Mouse (Mus musculus): ENCODE measurements around the gene Elovl2.
"Not testable (repeated sequence)": the region's sequence is repeated elsewhere in the genome, so short reads cannot be mapped to it uniquely, and the experiment has no call there.

Gene Elovl2

DNA sequence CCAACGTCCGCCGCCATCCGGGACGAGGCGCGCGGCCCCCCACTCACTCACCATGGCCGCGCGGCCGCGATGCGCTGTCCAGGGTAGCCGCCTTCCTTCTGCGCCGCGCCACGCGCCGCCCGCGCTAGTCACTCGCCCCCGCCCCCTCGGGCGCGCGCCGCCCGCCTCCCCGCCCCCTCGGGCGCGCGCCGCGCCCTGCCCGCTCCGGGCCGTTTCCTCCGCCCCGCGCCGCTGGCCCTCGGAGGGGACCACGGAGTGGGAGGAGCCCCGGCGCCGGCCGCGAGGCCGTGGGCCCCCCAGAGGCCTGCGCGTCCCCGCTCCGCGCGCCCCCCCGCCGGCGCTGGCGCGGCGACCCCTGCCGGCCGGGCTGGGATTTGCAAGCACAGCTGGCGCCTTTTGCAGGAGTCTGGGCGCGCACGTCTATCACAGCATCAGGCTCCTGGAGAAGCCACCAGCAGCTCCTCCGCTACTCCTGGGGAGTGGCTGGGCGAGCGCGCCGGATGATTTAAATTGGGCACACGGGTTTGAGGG is at the start of gene Elovl2:
Gene Elovl2 (minus strand): TSS at position 102 of the 531 bp plus-strand sequence.
- DNase-seq = peak; percentile 74

DNA sequence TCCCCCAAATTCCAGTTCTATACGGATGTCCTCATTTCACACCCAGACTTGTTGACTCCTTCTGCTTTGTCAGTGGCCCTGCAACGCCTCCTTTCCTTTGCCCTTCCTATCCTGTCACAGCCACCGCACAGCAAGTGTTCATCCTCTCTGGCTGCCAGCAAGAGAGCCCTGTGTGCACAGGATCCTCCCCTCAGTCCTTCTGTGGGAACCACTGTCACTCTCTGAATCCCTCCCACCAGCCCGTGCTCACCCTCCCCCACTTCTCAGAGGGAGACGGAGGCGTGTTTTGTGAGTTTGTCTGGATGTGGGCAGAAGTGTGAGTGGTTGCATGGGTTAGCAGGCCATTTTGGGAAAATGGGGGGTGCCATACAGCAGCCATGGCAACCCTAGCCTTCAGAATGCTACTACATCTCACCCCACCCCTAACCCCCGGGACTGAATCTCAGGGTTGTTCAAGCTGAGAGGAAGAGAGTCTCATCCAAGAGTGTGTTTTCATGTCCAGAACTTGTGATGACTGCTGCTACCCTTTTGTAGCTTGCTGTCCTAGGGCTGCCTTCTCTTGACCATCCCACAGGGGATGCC is 47.7 kb upstream of the Elovl2 start:
- DNase-seq = no peak

DNA sequence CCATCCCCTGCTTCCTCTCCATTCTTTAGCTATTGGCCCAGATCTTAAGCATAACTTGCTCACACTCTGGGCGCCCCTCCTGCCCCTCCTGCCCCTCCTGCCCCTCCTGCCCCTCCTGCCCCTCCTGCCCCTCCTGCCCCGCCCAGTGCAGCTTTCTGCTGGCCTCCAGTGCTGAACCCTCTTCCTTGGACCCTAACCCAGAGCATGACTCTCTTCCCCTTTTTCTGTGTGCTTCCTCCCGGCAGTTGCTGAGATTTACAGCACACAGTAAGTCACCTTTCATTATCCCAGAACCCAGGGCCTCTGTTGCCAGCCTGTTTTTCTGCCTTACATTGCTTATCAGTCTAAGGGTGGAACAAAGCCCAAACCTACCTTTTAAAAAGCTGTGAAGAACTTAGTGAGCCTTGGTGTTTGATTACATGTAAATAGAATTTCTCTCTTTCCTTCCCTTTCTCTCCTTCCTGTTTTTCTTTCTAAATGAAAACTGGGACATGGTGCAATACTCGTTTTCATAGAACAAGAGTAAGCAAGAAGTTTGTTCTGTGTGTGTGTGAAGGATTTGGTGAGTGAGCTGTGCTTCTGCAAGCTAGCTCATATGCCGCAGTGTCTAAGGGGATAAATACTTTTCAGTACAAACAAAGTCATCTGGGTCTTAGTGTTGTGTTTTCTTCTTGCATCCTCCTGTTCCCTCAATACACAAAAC is 43.2 kb upstream of the Elovl2 start:
- no peak for DNase-seq

DNA sequence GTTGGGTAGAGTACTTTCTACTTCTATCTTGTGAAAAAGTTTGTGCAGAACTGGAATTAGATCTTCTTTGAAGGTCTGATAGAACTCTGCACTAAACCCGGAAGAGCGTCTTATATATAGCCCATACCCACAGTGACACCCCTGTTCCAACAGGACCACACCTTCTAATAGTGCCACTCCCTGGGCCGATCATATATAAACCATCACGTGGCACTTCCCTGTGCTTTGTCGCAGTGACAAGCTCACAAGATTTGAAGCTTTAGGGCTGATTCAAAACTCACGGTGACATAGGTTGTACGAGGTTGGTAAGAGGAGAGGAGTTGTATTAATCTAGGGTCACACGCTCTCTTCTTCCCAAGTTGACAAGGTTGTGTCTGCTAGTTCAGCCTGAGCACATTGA is 41.4 kb upstream of the Elovl2 start:
- DNase-seq = not testable (repeated sequence)

DNA sequence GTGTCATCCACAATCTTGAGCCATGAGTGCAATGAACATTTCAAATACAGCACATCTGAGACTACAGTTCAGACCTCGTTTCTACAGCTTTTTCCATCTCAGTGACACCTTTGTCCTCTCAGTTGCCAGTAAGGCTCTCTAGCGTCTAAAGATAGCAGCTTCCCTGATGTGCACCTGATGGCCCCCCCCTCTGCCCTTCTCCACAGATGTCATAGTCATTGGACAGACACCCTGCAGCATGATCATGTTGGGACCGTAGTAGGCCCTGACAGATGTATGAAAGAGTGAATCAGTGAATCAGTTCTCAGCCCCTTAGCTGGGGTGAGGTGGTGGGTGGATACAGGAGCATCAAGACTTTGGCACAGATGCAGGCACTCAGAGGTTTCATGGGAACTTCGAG is 37.6 kb upstream of the Elovl2 start:
- no peak for DNase-seq

DNA sequence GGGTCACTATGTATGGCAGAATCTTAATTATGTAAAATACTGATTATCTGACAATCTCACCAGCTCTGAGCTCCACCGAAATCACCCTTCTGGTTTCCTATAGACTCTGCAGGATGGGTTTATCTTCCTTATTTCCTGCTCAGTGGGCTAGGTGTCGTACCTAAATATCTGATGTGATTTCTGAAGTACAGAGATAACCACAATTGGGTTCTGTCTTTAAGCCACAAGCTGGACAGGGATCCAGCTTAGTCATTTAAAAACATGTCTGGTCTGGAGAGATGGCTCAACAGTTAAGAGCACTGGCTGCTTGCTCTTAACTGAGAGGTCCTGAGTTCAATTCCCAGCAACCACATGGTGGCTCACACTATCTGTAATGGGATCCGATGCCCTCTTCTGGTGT is 36.8 kb upstream of the Elovl2 start:
- no peak for DNase-seq

DNA sequence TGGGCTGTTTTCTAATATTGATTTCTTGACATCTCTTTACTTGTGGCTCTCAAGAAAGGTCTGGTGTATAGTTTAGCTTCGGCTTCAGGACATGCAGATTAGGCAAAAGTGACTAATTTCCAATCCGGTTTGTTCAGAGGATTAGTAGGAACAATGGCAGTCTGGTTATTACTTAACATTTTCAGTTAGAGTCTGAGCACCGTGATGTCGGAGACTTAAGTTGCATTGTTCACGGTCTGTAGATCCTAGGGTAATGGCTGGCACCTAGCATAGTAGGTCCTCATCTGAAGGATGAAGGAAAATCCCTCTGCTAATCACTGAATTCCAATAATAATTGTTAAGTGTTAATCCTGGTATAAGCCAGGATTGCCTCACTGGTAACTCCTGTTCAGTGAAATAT is 35.9 kb upstream of the Elovl2 start:
- no peak for DNase-seq

DNA sequence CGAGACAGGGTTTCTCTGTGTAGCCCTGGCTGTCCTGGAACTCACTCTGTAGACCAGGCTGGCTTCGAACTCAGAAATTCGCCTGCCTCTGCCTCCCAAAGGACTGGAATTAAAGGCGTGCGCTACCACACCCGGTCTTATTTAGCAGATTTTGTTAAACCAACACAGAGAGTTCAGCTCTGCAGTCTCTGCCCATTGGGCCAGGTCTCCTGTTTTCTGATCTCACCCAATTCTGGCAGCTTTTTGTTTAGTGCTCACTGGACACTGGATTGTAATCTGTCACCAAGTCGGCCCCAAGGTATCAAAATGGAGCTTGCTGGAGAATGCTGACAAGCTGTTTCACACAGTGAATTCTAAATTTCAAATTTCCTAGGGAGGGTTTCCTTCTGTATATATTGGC is 32.5 kb upstream of the Elovl2 start:
- DNase-seq = no peak

DNA sequence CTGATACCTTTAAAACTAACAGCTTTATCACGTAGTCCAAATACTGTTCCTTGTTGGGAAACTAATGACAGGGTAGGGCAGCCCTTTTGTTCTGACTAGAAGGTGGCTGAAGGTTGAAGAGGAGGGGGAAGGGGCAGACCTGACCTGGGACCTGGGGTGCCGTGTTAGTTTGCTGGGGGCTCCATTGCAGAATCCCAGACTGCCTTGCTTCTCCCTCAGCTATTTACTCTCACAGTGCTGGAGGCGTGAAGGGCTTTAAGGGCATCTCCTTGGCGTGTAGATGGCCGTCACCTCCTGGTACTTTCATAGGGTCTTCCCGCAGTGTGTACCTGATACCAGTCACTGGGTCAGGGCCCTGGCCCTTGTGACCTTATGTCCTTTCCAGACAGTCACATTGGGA is 31.9 kb upstream of the Elovl2 start:
- no peak for DNase-seq

DNA sequence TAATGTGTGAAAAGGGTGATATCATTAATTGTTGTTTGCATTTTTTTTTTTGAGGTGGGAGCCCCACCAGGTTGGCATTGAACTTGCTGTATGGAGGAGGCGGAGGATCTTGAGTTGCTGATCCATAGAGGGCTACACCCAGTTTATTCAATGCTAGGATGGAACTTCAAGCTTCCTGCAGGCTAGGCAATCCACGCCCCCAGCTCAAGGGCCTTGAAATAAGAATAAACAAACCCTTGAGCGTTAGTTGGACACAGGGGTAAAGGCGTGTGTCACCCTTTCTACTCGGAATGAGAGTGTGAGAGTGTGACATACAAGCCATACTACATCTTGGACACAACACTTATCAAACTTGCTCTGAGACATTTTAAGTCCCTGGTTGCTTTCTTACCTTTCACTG is 31.5 kb upstream of the Elovl2 start:
- no peak for DNase-seq

DNA sequence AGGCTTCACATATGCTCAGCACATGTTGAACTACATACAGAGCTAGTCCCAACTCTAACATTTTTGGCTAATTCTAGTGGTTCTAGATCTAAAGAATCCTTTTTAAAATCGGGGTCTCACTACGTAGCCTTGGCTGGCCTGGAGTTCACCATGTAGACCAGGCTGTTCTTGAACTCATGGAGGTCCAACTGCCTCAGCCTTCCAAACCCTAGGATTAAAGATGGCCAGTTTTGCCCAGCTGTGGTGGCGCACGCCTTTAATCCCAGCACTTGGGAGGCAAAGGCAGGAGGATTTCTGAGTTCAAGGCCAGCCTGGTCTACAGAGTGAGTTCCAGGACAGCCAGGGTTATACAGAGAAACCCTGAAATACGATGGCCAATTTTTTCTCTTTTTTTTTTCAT is 31.0 kb upstream of the Elovl2 start:
- not testable (repeated sequence) for DNase-seq

DNA sequence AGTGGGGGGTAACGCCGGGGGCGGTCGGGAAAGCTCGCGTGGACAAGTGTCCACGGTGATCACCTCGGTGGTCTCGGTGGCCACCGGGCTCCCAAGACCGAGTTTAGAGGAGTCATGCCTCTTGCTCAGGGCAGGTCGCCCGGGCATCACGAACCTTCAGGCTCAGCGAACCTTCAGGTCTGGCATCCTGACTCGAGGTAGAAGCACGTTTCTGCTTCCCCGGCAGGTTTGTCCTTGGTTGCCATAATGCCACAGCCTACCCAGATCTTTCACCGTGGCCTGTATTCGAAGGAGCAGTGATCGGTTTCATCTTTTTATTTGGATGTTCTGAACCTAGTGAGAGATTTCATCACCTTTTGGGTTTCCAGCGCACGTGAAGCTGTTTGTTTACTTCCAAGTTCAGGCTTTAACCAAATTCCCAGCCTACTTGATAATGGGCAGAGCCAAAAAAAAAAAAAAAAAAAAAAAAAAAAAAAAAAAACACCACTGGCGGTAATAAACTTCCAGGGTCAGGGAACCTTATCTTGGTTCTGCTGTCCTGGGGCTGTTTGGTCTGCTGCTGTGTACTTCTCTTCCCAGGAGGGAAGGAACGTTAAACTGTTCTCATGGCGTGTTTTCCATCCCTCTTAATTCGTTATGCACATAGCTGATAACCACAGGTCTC is 30.2 kb upstream of the Elovl2 start:
- DNase-seq = peak; percentile 58

DNA sequence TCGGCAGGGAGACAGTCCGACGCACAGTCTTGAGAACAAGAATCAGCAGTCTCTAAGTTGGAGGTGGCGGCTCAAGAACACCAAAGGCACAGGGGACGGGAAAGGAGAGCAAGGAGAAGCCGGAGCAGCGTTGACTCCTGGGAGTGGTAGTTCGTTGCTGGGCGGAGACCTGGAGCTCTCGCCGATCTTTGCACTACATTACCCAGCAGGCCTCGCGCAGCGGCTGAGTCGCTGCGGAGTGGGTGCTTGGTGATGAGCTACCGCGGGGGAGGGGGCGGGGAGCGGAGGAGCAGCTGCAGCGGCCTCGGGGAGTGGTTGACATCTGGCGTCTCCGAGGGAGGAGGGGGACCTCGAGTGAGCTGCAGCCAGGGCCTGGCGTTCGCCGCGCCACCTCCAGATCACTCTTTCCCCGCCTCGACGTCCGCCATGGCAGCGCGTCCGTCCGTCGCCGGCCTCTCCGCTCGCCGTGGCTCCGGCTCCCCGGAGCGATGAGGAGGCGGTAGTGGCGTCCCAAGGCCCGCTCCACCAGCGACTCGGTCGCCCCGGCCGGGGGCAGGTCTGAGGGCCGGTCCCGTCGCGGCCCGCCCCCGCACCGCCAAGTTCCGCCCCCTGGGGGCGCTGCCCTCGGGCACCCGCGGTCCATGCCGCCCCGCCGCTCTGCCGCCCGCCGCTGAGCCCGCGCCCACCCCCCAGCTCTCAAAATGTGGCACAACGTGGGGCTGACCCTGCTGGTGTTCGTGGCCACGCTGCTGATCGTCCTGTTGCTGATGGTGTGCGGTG is 29.5 kb upstream of the Elovl2 start, which contains the start of gene Smim13:
Gene Smim13 (plus strand): TSS at position 307 of the 780 bp plus-strand sequence.
- DNase-seq = peak; percentile 96

DNA sequence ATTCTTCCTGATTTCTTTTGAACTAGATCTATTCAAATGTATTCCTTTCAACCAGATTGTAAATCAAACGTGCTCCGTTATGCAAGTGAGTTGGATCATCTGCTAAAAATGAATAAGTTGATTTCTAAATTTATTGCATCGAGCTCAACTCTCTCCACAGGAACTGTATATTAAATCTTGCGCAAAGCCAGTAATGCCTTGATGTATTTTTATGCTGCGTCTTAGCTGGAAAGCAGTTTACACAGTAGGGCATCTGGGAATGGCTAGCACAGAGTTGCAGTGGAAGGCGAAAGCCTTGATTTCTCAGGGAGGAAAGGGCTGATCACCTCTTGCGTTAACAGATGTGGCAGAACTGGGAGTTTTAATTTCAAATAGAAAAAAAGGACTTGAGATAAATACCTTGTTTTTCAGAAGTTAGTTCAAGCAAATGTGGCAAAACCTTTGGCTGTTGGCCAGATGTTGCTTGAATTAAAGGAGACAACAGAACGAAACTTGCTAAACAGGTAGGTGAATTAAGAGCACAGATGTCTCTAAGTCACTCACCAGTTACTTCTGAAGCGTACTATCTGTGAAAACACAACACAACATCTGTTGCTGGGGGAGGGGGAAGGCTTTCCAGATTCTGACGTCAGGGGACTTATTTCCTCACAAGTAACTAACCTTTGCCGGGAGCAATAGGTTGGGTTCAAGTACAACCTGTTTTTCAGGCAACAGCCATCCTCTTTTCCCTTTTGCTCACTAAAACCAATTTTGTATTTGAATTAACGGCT is 28.7 kb upstream of the Elovl2 start:
- no peak for DNase-seq

DNA sequence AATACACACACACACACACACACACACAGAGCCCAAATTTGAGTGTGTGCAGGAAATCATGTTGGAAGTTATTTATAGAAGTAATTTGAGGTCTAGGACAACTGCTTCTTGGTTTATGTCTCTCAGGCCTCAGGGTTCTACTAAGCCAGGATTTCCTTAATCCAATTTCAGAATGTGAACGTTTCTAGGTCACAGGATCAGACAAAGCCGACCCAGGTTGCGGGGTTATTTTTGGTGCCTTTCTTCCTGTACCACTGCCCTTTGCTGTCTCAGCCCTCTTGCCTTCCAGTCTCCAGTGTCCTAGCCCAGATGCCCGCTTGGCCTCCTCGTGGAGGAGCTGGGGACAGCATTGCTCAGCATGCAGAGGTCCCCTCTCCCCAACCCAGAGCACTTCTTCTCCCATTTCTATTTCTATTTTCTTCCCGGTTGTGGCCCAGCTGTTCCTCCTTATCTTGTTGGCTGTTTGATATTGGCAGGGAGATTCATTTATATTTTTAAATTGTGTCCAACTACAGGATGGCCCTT is 24.2 kb upstream of the Elovl2 start:
- DNase-seq = no peak

DNA sequence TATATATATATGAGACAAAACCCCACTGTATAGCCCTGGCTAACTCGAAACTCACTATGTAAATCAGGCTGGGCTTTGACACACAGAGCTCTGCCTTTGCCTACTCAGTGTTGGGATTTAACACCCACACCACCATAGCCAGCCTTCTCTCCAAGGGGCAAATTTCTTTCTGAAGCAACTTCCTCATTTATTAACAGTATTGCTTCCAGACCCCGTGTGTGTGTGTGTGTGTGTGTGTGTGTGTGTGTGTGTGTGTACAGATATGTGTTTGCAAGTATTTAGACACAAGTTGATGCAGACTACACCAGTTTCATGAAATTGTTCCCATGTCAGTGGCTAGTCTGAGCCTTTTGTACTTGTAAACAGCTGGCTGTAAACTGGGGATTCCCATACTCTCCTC is 21.4 kb upstream of the Elovl2 start:
- no peak for DNase-seq

DNA sequence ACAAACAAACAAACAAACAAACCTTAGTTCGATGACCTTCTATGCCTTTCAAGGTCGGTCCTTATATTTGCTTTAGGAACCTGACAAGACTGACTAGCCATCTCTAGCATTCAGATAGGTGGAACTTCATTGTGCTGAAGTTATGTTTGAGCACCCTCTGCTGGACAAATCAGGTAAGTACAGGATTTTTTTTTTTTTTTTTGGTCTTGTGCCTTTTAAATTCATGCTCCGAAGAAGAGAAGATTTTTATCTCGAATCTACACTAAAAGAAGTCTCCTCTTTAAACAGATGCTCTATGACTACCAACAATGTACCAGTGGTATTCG is 18.6 kb upstream of the Elovl2 start:
- no peak for DNase-seq

DNA sequence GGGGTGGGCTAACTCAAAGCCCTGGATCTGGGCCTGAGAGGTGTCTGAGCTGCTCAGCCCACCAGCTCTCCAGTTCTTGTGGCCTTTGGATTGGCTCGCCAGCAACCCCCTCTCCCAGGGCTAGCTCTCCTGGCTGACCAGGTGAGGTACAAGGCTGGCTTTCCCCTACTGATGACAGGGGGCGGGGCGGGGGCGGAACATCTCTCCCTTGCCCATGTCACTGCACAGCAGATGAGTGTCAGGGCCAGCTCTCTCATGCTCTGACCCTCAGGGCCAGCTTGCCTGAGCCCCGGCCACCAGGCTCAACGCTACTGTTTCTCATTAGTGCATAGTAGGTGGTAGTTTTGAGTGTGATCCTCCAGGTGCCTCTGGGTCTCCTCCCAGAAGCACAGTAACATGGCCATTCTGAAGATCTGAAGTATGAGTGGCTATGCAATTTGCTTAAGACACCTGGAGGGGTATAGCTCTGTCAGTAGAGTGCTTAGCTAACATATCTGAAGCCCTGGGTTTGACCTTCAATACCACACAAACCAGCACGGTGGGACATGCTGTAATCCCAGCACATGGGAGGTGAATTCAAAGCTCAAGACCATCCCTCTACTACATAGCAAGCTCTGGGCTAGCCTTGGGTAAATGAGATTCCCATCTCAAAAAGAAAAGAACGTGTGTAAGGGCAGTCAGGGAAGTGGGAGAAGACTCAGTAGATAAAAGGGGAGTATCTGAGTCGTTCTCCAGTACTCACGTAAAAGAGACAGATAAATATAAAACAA is 18.0 kb upstream of the Elovl2 start:
- no peak for DNase-seq

DNA sequence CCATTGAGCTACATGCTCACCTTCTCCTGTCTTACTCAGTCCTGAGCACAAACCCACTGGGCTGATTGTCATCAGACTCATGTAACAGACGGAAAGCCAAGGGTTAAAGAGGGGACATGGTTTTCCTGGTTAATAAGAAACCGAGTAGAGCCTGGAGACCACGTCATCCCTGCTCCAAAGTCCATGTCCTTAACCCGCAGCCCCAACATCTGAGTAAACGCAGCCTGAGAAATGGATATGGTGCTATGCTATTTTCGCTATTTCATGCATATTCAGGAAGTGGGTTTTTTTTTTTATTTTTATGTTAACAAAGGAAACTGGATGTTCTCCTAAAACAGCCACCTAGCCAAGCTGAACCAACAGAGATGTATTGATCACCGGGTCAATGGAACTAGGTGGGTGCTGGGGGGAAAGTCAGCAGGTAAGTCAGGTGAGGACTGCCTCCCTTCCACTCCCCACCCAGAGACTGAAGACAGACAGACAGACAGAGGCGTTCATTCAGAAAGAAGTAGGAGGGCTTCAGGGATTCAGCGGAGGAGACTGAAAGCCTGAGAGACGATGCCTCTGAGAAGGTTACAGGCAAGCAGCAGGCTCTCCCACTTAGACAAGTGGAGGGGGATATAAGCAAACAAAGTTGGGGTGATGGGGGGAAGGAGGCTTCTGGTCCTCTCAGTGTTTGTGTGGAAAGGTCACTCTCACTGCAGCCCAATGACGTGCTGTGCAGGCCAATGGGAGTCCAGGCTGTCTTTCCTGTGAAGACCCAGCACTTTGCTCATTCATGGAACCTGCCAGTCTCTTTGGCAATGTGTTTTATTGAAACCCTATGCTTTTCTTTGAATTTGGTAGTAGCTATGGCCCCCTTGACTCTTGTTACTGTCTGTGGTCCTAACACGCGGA is 15.9 kb upstream of the Elovl2 start:
- DNase-seq = peak; percentile 71

DNA sequence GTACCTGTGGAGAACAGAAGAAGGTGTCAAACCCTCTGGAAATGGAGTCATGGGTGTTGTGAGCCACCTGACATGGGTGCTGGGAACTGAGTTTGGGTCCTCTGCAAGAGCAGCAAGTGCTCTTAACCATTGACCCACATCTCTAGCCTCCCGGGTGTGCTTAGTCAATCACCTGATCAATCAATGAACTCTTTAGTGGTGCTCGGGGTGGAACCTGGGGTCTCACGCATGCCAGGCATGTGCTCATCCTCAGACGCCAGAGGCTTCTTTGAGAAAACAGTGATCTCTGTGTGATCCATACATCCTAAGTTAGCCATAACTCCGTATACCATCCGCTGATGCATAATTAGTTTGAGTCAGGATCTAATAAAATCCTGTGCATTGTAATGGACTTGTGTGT is 15.0 kb upstream of the Elovl2 start:
- no peak for DNase-seq

DNA sequence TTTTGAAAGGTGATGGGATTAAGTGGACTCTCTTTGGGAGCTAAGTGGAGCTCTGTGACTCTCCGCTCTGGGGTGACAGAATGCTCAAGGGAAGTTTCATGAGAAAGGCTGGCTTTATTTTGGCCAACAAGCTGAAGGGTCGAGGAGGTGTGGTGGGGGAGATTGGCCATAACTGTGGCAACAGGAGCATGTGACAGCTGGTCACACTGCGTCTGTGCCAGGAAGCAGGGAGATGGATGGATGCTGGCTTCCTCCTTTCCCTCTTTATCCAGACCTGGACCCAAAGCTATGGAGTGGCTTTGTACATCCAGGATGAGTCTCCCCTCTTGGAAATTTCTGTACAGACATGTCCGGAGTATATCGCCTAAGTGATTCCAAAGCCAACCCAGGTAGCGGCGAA is 13.0 kb upstream of the Elovl2 start:
- DNase-seq = no peak

Data from kidney, adult 11 months (tissue).